Mouse (Mus musculus) bone marrow macrophage, adult 2 months (primary cell): ENCODE data around the gene Mttp. TPM values are rescaled to one million over a fixed set of nuclear protein-coding genes. Genes with fewer than 3 reads are reported as not detected.

Experiments
- H3K27ac ChIP-seq: 2 replicates; pipeline ENCODE4 v1.5.1; 2012; ENCODE audit warnings: low read depth, low read length; ENCODE audit not compliant: insufficient read depth
- H3K4me1 ChIP-seq: 2 replicates; pipeline ENCODE4 v1.6.1; 2012; ENCODE audit warnings: low read length; ENCODE audit not compliant: control insufficient read depth, insufficient read depth
- H3K4me3 ChIP-seq: 2 replicates; pipeline ENCODE4 v1.5.1; 2012; ENCODE audit warnings: mild to moderate bottlenecking, low read length, moderate library complexity; ENCODE audit not compliant: insufficient read depth
- CTCF ChIP-seq: IDR thresholded peaks from 2 replicates; pipeline ENCODE4 v1.5.1; 2012; ENCODE audit warnings: low read depth, mild to moderate bottlenecking, low read length, moderate library complexity
- POLR2A ChIP-seq: IDR thresholded peaks from 2 replicates; pipeline ENCODE4 v1.6.1; 2012; ENCODE audit warnings: mild to moderate bottlenecking, low read depth, low read length, borderline replicate concordance
- polyA plus RNA-seq: library from polyadenylated mRNA; stranded (reverse); fragments of >200 nt; gene quantifications from 2 replicates; pipeline ENCODE4 v1.2.4, GENCODE M21; 2012; ENCODE audit not compliant: missing spikeins, insufficient read depth, insufficient read length

Mttp gene
- polyA plus RNA-seq, 1 experiment, result 1.0 TPM

DNA sequence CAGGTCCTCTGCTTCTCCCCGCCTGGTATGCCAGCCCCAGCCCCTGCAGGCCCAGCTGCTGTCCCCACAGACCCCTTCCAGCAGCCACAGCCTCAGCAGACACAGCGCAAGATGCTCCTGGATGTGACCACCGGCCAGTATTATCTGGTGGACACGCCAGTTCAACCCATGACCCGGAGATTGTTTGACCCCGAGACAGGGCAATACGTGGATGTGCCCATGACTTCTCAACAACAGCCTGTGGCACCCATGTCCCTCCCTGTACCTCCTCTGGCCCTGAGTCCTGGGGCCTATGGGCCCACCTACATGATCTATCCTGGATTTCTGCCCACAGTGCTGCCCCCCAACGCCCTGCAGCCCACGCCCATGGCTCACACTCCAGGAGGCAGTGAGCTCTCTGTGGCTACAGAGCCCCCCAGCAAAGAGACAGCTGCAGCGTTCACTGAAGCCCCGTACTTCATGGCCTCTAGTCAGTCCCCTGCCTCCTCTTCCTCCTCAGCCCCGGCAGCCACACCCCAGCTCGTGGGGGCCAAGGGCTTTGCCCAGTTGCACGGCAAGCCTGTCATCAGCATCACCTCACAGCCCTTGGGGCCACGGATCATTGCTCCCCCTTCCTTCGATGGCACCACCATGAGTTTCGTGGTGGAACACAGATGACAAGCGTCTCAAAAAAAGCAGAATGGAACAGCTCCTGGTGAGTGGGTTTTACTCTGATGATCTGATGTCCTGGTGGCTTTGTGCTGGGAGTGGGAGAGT lies 74.8 kb downstream of the Mttp start:
- no peak for TF ChIP-seq CTCF
- no peak overlapping the region for H3K27ac ChIP-seq
- no peaks in the 10 kb centered on the region for H3K4me1 ChIP-seq
- no peak overlapping the region for H3K4me3 ChIP-seq

DNA sequence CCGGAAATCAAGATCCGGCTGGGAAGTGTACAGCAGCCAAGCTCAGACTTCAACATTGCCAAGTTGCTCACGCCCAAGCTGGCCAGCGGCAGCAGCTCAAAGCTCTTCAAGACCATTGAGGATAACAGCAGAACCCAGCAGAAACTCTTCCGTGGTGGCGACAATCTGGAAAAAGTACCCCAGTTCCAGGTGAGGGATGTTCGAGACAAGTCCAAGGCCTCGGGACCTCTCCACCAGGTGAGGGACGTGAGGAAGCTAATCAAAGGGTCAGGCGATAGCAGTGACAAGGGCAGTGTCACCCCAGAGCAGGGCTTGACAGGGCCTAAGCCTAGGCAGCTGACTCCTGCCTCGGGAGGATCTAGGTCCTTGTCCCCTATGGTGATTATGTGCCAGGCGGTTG lies 76.7 kb downstream of the Mttp start:
- Histone ChIP-seq H3K27ac (no peak overlapping the region), H3K4me3 (no peak overlapping the region), H3K4me1 (0 out of 2 replicates have a peak, but pooled peaks cover 4% of the 10 kb centered on the region)
- TF ChIP-seq CTCF (no peak), POLR2A (no peak)

DNA sequence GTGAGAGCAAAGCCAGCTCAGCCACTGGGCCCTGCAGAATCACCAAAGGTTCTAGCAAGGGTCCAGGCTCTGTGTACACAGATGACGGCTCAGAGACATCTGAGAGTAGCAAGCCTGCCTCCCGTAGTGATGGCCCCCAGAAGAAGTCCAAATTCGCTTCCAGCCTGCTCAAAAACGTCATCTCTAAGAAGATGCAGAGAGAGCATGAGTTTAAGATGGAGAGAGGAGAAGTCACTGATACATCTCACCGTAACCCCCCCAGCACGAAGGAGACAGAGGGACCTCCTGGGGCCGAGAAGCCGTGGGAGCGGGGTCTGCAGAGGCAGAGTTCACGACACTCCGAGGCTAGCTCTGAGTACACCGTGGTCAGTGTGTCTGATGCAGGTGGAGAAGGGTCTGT lies 77.5 kb downstream of the Mttp start, which contains the start of gene Gm5105:
TSS of gene Gm5105 (minus strand) at position 101 of the 400 bp plus-strand sequence.
- Histone ChIP-seq H3K27ac (no peak within 1 kb of the TSS), H3K4me3 (no peak within 1 kb of the TSS), H3K4me1 (0 out of 2 replicates have a peak, but pooled peaks cover 4% of the 10 kb centered on the region)
- TF ChIP-seq CTCF (no peak), POLR2A (no peak)

DNA sequence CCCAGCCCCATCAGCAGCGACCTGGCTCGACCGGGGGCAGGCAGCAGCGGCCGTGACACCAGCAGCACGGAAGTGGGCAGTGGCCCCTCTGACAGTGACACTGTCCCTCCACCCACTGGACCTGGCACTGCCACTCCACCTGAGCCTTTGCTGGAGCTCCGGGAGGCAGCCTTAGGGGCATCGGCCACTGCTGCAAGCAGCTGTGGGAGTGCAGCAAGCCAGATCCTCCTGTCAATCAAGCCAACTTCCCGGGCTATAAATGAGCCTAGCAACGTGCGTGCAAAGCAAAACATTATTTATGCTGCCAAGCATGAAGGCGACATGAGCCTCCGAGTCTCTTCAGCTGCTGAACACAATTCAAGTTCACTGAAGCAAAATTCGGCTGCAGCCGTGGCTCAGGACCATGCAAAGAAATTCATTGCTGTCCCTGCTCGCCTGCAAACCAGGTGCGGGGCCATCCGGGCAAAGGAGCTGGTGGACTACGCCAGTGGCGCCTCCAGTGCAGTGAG lies 78.4 kb downstream of the Mttp start:
- TF ChIP-seq CTCF (no peak), POLR2A (no peak)
- Histone ChIP-seq H3K4me3 (no peak overlapping the region), H3K4me1 (0 out of 2 replicates have a peak, but pooled peaks cover 4% of the 10 kb centered on the region), H3K27ac (no peak overlapping the region)

DNA sequence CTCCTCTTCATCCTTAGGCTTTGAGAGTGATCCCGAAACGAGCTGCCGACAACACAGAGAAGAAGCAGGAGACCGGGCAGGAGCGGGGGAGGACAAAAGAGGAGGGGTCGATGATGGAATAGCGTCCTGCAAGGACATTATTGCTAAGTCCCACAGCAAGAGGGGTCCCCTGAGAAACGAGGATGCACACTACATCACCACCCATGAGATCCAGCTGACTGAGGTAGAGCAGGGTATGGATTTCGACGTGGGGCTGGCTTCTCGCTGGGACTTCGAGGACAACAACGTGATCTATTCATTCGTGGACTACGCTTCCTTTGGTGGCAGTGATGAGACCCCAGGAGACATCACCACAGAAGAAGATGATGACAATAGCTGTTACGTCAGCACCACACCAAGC lies 78.8 kb downstream of the Mttp start:
- Histone ChIP-seq H3K4me1 (0 out of 2 replicates have a peak, but pooled peaks cover 4% of the 10 kb centered on the region), H3K27ac (no peak overlapping the region), H3K4me3 (no peak overlapping the region)
- no peak for TF ChIP-seq CTCF
- TF ChIP-seq POLR2A, result no peak

DNA sequence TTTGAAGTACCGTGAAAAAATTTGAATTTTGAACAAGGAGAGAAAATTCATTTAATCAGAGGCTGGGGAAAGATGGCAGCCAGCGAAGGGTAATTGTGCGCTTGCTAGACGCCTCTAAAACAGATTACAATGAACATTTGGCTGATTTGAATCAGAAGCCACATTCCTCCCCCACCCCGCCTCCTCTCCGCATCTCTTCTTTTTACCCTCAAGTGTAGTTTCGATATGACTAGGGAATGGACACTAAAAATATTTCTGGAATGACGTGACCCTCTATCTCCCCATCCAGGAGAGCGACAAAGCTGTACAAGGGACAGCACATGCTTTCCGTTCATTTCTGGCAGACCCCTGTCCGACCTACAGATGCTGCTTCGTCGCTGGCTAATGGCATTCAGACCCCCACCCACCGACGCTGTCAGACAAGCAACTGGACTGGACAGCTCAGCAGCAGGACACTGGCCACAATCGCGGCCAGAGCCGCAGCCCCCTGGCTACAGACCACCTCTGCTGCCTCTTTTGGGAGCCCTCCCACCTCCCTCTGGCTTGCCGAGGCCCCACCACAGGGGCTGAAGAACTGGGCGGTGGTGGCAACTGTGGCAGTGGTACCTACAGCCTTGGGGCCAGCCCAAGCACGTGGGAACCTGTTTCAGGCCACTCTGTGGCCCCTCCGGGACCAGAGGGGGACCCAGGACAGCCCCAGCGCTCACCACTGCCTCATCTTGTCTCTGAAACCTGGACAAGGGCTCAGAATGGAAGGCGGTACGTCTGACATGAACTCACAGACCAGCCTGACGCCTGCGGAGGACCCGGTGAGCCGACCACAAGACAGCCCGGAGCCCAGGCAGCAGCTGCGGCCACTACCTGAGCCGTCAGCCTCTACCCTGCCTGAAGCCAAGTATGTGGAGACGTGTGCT lies 79.8 kb downstream of the Mttp start, which contains the start of gene 1110002E22Rik:
TSS of gene 1110002E22Rik (plus strand) at position 321 of the 914 bp plus-strand sequence.
- H3K27ac ChIP-seq, result no peak within 1 kb of the TSS
- TF ChIP-seq CTCF, result no peak
- H3K4me3 ChIP-seq, result no peak within 1 kb of the TSS
- H3K4me1 ChIP-seq, result 0 out of 2 replicates have a peak, but pooled peaks cover 4% of the 10 kb centered on the region

DNA sequence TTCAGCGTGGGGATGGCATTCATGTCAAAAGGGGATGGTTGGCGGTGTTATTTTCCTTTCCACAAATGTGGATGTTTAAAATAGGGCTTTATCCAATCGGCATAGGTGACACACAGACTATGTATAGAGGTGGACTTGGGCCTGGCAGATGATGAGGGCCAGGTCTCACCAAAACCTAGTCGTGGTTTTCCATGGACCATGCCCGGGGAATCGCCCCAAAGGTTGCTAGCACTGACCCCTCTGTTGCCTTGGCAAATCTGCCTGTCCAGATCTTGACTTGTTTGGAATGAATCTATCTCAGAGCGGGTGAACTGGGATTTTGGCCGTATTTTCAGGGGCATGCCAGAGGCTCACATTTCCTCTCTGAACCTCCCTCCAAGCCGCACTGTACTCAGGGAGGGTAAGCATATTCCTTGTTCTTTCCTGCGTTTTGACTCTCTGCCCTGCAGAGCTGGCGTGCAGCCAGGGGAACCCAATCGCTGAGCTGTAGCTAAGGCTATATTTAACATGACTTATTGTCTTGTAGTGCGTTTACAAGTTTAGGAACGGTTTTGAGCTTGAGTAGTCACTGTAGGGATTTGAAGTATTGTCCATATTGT lies 80.9 kb downstream of the Mttp start:
- TF ChIP-seq CTCF, result no peak
- no peak for TF ChIP-seq POLR2A
- H3K4me3 ChIP-seq, result no peak overlapping the region
- 0 out of 2 replicates have a peak, but pooled peaks cover 4% of the 10 kb centered on the region for H3K4me1 ChIP-seq
- H3K27ac ChIP-seq, result no peak overlapping the region

DNA sequence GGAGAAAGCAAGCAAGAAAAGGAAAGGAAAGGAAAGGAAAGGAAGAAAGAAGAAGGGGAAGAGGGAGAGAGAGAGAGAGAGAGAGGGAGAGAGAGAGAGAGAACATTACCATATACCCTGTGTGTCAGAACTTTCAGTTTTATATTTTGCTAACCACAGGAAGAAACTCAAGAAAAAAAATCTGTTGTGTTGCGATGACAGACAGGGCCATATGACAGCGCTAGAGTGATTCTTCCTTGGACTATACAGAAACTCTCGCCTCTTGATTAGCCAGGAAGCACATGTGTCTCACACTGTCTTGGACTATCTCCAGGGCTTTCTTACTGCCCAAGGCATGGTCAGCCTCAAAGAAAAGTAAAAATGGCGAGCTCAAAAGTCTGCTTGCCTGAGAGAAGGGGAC lies 82.1 kb downstream of the Mttp start:
- 0 out of 2 replicates have a peak, but pooled peaks cover 4% of the 10 kb centered on the region for H3K4me1 ChIP-seq
- TF ChIP-seq CTCF, result no peak
- TF ChIP-seq POLR2A, result no peak
- H3K4me3 ChIP-seq, result no peak overlapping the region
- H3K27ac ChIP-seq, result no peak overlapping the region

DNA sequence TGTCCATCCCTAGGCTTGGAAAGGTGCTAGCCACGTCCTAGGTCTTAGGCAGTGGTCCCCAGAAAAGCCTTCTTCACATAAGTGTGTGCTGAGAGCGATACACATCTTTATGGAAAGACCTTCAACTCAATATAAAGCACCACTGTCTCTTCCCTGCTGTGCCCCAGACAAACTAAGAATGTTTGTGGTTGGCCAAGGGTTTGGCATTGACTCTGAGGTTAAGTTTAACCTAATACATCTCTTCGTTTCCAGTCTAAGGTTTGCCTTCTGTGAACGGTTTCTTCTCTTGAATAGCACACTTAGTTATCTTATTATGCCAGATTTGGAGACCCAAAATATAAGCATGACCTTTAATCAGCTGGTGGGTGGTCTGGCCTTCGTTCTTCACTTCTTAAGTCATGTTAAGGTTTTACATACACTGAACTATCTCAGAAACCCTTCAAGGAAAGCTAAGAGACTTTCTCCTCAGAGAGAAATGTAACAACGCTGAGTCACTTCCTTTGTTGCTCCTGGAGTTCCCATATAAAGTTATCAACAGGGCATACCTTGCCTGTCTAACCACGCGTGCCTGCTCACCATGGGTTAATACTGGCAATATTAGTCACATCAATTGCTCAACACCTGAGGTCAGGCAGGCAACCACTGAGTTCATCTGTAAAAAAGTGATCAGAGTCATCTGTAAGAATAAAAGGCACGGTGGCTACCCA lies 83.4 kb downstream of the Mttp start:
- TF ChIP-seq CTCF, result no peak
- TF ChIP-seq POLR2A, result no peak
- no peak overlapping the region for H3K4me3 ChIP-seq
- 0 out of 2 replicates have a peak, but pooled peaks cover 4% of the 10 kb centered on the region for H3K4me1 ChIP-seq
- no peak overlapping the region for H3K27ac ChIP-seq
